Mouse (Mus musculus) kidney, adult 11 months (tissue): ENCODE data around the gene Wdr86.
"Not testable (repeated sequence)": the region's sequence is repeated elsewhere in the genome, so short reads cannot be mapped to it uniquely, and the experiment has no call there.

Experiments used
- DNase-seq: peaks from one replicate; pipeline ENCODE4 v3.0.0; 2022

The Wdr86 gene

GRCm38 (mm10) chr5:24730488-24730871, at the start of gene Wdr86:
Gene Wdr86, minus strand, starts transcription at chr5:24730727.
- no peak for DNase-seq

DNA sequence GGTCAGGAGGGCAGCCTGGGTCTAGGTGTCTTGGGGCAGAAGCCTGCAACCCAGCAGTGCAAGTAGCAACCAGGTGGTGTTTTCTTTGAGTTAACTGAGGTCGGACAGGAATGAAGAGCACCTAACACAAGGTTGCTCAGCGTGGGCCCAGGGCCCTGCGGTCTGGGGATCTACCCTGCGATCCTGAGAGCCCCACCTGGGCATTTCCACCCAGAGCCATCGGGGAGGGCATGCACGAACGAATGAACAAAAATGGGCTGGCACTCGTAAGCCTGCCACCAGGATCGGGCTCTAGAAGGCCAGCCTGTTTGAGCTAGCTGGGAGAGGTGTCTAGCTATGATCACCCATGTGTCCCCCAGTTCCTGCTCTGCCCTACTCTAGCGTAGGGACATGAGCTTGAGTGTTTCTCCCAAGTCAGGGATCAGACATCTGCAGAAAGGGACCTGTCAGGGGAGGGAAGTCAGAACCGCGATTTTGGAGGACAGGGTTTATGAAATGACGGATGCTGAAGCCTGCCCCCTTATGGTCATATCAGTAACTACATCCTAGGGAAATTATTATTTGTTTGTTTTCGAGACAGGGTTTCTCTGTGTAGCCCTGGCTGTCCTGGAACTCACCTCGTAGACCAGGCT, 49.5 kb upstream of the Wdr86 start:
- no peak for DNase-seq

GRCm38 (mm10) chr5:24779321-24779720, 48.8 kb upstream of the Wdr86 start:
- no peak for DNase-seq

- no peak for DNase-seq
Observed at GRCm38 (mm10) chr5:24778843-24779140, 48.3 kb upstream of the Wdr86 start.

- DNase-seq: no peak
Observed at GRCm38 (mm10) chr5:24778082-24778842, 47.7 kb upstream of the Wdr86 start.

DNA sequence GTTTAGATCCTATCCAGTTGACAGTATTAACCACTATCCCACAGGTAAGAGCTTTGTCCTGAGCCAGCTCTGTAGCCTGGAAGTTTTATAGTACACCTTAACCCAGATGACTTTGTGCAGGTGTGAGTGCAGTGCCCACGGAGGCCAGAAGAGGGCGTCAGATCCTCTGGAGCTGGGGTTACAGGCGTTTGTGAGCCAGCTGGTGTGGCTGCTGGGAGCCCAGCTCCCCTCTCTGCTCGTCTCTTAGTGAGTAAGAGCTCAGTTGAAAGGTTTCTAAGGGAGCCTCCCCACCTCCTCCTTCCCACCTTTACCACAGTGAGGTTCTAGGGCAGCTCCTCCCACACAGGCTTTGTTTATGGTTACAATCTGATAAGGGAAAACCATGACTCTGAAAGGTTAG, 46.2 kb upstream of the Wdr86 start:
- no peak for DNase-seq

- DNase-seq: not testable (repeated sequence)
Observed at GRCm38 (mm10) chr5:24774549-24774948, 44.0 kb upstream of the Wdr86 start.

GRCm38 (mm10) chr5:24757816-24758215, 27.3 kb upstream of the Wdr86 start, which contains the start of gene Crygn:
Gene Crygn, minus strand, starts transcription at chr5:24758008.
- DNase-seq: no peak

DNA sequence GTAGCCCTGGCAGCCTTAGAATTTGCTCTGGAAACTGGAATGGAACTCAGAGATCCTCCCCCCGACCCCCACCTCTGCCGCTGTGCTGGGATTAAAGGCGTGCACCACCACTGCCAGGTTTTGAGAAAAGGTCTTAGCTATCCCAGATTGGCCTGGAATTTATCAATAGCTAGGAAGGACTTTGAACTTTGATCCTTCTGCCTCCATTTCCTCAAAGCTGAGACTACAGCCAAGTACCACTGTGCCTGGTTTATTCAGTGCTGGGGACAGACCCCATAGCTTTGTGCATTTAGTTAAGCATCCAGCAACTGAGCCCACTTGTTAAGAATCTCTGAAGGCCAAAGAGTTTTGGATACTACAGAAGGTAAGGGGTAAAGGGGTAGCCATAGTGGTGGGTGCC, 26.4 kb upstream of the Wdr86 start:
- no peak for DNase-seq

DNA sequence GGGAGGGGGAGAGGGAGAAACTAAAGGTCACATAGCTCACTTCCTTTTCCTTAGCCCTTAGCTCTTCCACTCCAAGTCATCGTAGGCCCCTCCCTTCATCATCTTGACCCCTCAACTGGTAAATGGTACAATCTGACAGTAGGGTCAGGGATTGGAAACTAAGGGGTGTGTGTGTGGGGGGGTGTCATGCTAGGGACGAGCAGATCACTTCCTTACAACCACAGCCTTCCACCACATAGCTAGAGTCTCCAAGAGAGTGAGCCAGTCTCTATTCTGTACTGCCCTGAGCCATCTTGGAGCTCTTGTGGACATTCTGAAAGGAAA, 21.6 kb upstream of the Wdr86 start:
- no peak for DNase-seq

DNA sequence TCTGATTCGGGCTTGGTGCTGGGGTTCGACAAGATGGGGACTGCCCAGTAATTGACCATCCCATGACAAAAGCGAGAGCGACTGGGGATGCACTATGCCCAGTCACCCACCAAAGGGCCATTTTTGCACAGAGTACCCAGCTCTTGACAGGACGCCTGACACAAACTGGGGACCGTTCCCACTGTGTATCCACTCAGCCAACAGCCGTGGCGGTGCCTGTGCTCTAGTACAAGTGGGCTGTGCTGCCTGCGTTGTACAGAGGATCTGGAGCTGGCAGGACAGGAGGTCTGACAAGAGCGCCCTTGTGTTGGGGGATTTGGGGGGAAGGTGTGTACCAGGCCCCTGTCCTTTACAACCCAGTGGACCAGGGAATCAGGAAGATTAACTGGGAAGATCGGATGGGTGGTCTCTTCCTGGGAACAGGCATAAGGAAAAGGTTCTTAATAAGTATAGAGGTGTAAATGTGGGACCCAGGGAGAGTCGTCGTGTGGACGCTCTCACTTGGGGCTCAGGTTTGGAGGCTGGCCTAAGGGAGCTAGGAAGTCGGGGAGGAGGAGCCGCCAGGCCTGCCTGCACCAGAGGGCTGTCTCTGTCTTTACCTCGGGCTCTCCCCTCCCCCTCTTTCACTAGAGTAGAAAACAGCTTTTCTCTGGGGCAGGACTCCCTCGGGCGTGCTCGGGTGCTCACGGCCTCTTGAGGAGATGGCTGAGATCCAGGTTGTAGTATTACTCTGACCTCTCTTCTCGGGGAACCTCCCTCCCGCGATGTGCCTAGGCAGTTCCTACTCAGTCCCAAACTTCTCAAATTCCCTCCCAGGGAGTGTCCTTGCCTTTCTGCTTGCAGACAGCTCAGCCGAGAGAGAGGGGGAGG, 21.0 kb upstream of the Wdr86 start:
- DNase-seq: peak; percentile 62

GRCm38 (mm10) chr5:24750321-24751304, 20.1 kb upstream of the Wdr86 start:
- peak; percentile 77 for DNase-seq

- DNase-seq: no peak
Observed at GRCm38 (mm10) chr5:24749731-24750130, 19.2 kb upstream of the Wdr86 start.

DNA sequence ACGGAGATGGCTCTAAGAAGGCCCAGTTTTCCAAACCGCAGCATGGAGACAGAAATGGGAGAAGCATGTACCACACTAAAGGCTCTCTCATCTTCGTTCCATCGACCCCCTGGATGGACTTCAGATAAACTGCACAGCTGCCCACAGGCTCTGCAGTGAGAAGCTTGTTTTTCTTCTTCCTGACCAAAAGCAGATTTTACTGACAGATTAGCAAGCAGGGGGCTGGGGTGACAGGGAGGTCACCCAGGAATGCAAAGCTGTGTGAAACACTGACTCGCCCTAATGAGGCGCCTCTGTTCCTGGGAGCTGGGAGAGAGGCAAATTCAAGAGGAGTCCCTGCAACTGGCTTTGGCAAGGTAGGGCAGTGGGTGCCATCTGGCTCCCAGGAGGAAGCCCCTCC, 17.0 kb upstream of the Wdr86 start:
- no peak for DNase-seq

GRCm38 (mm10) chr5:24743956-24744355, 13.4 kb upstream of the Wdr86 start:
- no peak for DNase-seq

DNA sequence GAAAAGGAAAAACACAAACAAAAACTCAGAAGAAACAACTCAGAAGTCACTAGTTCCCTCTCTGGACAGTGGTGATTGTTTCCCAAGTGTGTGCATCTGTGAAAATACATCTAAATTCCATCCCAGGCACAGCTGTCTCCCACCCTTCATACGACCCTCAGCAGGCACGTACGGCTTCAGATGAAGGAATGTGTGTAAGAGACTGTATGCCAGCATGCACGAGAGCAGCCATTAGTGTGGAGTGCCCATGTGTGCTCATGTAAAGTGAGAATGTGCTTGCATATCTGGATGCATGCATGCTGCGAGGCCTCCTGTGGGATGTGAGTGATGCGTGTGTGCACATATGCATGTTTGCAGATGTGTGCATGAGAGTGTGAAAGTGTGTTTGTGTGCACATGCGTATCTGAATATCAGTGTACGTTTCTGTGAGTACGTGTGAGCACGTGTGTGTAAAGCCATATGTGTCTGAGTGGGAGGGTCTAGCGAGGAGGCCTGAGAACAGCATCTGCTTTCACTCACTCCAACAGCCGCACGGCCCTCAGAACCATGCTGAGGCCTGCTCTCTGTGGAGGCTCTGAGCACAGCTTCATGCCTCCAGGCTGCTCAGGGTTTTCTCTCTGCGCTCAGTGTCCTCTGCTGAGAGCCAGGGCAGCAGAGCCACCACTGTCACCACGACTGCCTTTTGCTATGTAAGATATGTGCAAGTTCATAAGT, 10.8 kb upstream of the Wdr86 start:
- no peak for DNase-seq

GRCm38 (mm10) chr5:24739141-24739753, 8.7 kb upstream of the Wdr86 start:
- peak; percentile 72 for DNase-seq

GRCm38 (mm10) chr5:24738517-24738916, 8.0 kb upstream of the Wdr86 start:
- no peak for DNase-seq

GRCm38 (mm10) chr5:24737595-24737994, 7.1 kb upstream of the Wdr86 start:
- no peak for DNase-seq

DNA sequence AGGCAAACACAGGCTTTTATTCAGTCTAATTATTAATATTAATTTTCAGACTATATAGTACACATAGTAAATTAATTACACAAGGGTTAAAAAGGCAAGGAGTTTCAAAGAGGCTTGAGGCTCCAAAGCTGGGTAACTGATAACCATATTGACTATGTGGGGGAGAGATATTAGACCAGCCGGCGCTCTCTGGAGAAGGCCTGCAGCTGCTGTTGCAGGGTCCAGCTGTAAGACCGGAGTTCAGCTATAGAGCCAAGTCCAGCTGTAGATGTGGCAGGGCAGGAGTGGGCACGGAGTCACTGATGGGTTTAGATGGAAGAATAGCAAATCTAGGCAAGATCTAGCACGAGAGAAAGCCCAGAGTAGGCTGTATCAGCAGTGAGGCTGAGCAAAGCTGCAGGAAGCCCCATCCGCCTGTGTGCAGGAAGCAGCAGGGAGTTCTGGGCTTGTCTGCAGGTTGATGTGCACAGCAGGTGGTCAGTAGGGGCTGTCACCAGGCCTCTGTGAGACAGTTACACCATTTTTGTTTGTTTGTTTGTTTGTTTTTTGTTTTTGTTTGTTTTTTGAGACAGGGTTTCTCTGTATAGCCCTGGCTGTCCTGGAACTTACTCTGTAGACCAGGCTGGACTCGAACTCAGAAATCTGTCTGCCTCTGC, 3.4 kb upstream of the Wdr86 start:
- no peak for DNase-seq

- peak; percentile 51 for DNase-seq
Observed at GRCm38 (mm10) chr5:24733134-24733533, 2.6 kb upstream of the Wdr86 start.
